Mouse (Mus musculus) heart, adult 9 months (tissue): ENCODE results near the gene 4930578C19Rik.
"Not testable (repeated sequence)": the region's sequence is repeated elsewhere in the genome, so short reads cannot be mapped to it uniquely, and the experiment has no call there.

Experiments used
- DNase-seq, 2 experiments: peaks; one replicate each; pipeline ENCODE4 v3.0.0; 2022; ENCODE audit warnings: low spot score in 2 of 2

The 4930578C19Rik gene

DNA sequence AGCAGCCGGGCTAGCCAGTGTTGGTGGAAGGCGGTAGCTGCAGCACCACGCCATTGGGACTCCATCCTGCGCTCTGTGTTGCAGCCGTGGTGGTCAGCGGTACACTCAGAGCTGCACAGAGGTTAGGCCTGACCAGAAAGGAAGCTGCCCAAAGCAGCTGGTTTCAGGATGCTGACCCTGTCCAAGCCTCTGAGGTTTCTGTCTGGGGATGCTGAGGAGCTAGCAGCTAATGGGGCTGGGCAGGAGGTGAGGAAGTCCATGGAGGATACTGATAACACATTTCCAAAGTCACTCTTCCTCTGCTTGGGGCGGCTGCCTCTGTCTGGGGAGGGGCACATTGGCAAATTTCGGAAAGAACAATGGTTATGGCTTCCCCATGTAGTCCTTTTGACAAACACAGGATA, at the start of gene 4930578C19Rik:
Gene 4930578C19Rik (minus strand): TSS at position 200 of the 404 bp plus-strand sequence.
- DNase-seq = peak; percentile 67 to 82

DNA sequence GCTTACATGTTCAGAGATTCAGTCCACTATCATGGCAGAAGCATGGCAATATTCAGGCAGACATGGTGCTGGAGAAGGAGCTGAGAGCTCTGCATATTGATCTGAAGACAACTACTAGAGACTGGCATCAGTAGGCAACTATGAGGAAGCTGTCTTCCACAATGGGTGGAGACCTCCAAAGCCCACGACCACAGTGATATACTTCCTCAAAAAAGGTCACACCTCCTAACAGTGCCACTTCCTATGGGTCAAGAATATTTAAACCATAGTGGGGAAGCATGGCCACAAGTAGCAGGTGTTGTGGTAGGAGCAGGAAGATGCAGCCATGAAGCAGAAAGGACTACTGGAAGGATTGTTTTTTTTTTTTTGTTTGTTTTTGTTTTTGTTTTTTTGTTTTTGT, 6.5 kb upstream of the 4930578C19Rik start:
- no peak for DNase-seq

DNA sequence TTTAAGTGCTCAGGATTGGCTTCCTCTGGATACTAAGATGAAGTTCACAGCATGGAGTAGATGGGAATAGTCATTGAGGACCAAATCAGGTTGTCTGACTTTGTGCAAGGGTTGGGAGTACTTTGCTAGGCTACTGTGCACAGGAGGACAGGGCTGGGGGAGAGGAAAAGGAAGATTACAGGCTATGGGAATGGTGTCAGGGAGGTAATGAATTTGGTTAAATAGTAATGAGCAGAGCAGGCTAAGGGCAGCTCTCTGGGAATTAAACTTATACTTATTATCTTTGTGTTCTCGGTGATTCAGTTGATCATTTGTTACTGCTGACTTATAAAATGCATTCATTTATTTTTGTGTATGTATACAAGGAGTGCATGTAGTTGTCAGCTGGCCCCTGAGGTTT, 1.7 kb upstream of the 4930578C19Rik start:
- DNase-seq = no peak

DNA sequence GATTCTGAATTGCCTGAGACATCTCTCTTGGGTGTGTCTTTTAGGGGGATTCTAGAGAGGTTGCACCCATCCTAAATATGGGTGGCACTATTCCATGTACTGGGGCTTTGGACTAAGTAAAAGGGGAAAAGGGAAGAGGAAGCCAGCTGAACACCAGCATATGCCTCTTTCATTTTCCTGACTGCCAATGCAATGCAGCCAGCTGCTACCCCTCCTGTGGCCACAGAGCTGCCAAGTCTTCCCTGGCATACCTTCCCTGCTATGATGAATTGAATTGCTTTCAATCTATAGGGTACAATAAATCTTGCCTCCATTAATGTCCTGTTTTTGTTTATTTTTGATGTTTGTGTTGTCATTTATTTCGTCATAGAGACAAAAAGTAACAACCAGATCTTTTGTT, 9.6 kb downstream of the 4930578C19Rik start:
- DNase-seq = no peak

DNA sequence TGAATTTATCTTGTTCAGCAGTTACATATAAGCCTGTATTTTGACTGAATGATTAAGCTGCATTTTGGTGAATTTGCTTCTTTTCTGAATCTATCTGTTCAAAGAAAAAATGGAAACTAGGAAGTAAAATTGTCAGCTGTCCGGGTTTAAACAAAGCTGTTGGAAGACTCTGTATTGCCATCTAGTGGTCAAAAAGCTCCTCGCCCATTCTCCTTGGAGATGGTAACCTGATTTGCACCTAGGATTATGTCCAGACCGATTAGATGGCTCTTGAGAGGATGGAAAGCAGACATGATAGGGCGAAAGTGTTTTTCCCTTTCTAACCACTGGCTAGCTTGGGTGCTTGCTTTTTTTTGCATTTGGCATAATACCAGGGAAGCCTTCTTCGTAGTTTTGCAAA, 19.1 kb downstream of the 4930578C19Rik start:
- peak; percentile 26 to 74 for DNase-seq

DNA sequence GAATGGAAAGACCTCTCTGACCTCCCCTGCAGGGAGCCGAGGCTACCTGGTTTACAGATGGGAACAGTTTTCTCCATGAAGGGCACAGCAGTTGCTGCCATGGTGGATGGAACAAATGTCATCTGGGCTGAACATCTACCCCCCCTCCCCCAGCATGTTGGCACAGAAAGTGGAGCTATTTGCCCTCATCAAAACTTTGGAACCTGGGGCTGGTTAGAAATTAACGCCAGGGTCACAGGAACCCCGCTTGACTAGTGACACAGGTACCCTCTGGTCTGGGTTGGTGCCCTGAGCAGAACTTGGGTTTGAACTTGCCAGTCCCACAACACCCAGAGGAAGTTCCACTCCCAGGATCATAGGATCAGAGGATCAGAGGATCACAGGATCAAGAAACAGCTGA, 35.7 kb downstream of the 4930578C19Rik start:
- no peak for DNase-seq

DNA sequence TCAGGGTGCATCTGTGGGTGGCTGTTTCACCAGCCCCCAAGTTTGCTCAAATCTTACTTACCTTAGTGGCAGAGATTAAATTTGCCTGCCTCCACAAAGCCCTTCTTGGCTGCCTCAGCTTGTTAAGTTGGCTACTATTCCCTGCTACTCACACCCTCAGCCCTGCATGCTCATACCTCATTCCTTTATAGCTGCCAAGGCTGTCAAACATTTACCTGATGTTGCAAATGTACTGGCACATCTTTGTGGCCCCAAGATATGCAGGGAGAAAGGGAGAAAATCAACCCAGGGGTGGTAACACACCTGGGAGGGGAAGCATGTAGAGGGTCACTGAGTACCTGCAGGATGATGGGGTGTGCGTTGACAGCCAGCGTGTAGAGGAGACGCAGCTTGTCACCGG, 38.0 kb downstream of the 4930578C19Rik start:
- no peak for DNase-seq

DNA sequence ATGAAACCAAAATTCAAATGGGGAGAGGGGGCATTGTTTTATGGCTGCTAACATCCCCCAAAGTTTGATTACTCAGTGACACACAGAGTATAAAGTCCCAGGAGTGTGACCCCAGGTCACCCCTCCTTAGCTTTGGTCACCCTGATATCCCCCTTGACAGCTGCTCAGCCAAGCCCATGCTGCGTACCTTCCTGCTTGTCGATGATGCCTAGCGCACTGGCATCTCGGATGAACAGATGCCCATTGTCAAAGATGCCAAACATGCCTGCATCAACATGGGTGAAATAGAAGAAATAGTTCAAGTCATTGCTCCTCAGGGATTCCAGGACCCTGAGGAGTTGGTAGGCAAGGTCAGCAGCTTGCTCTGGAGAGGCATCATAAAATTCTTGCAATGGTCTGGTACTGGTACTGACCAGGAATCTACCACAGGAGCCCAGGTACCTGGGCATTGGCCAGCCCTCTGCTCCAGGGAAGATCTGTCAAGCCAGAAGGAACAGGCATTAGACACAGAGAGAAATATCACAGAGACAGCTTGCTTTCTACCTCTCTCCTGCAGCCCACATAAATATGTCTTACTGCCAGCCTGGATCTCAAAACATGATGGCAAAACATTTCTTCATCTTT, 40.9 kb downstream of the 4930578C19Rik start:
- no peak for DNase-seq

DNA sequence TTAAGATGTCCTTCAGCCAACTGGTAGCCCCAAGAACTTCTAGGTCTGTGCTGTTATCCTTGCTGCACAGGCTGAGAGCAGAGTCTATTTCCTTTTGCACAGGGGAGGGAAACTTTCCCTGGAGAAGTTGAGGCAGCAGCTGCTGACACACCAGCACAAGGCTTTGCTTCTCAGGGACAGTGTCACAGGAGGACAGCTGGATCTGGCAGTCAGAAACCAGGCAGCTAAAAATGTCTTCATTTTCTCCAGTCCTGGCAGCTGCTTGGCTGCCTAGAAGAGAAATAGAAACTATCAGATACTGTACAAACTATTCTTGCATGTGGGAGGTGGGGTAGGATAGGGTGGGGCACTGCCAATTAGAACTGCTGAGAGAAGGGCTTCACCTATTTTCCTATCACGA, 42.2 kb downstream of the 4930578C19Rik start:
- DNase-seq = peak in 1 of 2 experiments; percentile 2

DNA sequence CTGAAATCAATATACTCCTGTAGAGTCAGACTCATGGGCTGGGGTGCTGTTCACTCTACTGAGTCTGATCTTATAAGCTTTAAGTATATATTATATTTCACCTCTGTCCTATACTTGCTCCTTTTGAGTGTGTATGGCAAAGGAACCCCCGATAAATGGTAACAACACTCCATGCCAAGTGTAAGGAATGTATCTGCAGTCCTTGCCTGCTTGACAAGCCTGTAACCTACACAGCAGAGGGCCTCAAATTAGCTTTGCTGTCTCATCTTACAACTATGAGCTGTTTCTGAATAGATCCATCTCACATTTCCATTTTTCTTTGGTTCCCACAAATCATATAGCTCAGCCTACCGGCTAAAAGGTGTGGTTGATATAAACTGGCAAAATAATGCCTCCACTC, 46.6 kb downstream of the 4930578C19Rik start:
- DNase-seq = no peak

DNA sequence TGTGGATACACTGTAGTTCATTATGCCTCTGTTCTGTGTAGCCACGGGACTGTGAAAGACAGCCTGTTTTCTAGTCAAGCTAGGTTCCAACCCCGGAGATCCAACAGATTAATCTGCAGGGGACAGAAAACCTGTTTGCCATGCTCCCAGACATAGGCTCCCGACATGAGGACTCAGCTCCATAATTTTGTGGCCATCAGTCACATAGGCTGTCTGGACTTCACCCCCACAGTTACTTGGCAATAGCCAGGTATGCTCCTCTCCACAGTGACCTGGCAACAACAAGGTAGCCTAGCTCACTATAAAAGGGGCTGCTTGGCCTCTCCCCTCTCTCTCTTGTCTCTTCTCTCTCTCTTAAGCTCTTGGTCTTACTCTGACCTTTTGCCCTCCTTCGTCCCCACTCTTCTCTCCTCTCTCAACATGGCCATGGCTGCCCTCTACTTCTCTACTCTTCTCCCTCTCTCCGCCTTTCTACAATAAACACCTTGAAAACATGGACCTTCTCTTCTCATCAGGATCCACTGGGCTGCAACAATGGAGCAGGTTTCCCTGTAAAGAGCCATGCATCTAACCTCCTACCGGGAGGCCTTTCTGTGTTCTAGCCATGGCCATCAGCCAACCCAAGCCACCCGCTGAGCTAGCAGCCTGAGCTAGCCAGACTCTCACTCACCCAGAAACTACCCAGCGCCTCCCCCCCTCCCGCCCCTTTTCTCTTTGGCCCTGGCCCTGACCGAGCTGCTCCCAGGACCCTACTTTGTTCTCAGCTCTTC, 49.9 kb downstream of the 4930578C19Rik start:
- DNase-seq = no peak

DNA sequence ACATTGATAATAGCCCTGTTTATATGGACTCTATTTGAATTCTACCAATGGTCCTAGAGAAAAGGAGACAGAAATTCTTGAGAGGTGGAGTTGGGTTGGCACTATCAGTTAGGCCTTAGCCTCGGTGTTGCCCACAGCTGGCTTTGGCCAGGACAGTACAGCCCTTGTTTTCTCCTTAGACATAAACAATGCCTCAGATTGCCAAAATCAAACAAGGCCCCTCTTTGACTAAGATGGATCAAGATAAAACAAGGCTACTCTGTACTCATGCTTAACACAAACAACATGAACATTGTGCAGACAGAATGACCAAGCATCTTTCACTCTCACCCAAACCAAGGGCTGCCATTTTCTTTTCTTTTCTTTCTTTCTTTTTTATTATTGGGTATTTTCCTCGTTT, 51.6 kb downstream of the 4930578C19Rik start:
- DNase-seq = no peak

DNA sequence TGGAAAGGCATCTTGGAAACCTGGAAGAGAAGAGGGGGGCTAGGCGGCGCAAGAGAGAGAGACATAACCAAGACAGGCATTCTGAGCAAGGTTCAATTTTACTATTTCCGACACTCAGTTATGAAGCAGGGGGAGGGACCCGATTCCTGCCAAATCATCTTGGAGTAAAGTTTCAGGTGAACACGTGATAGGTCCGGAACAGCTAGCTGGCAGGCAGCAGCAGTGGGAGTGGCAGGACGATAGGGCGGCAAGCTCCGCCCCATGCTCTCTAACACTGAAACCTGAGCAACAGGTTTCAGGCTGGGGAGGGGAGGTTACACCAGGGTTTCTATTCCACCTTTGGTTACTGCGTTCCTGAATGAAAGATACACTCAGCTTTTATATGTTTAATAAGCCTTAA, 58.9 kb downstream of the 4930578C19Rik start:
- DNase-seq = no peak

DNA sequence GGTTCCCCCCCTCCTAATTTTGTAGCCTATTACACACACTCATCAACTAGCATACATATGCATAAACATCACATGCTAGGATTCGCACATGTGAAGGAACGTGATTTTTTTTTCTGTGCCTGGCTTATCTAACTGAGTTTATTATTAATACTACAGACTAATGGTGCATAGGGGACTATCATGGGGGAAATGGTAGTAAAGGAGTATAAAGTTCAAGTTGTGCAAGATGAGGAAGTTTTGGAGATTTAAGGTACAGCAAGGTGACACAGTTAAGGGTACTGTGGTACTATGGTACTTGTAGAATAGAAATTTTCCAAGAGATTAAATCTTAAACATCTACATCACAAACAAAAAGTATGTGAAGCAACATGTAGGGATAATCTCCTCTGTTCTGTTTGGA, 64.5 kb downstream of the 4930578C19Rik start:
- no peak for DNase-seq

DNA sequence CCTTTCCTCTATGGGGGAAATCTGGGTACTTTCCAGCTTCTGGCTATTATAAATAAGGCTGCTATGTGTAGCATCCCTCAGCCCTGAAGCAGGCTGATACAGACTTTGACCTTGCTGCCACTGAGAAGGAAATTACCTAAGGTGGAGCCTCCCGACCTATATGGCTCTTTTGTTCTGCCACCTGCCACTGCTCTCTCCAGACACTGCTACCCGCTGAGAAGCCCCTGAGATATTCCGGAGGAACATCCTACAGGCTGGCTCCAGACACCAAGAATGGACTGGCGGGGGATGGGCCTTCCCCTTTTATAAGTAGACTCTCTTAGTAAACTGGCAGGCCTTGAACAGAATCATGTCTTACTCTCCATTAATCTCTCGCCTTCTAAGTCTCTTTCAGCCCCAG, 77.0 kb downstream of the 4930578C19Rik start:
- not testable (repeated sequence) for DNase-seq
